Mouse (Mus musculus) left cerebral cortex, postnatal 36 days (tissue): ENCODE measurements at regions not wholly inside any gene's neighbourhood (a gene's known extent, or its start where the extent isn't known, plus 50 kb on each side); places are given as distances from the start of the nearest gene placed in this dataset.

ENCODE experiments used
- DNase-seq, 2 experiments: peaks; one replicate each; pipeline ENCODE4 v3.0.0; 2021 to 2022; ENCODE audit warnings: low spot score in 2 of 2, mixed read lengths in 1 of 2
- intact Hi-C: fragments of 180-260 bp; cut with DNase I; formaldehyde crosslinking; loops from one replicate; pipeline ENCODE4 v1.15.1; 2025

- intact Hi-C loops = no loop called here
- DNase-seq = no peak
Observed at GRCm38 (mm10) chr14:97694238-97694637, 475.3 kb downstream of the Dach1 start.

- intact Hi-C loops = no loop called here
- DNase-seq = no peak
Observed at GRCm38 (mm10) chr14:97684617-97685016, 484.9 kb downstream of the Dach1 start.

GRCm38 (mm10) chr14:97667806-97668205 is 501.8 kb downstream of the Dach1 start:
- no peak for DNase-seq
- intact Hi-C loops = no loop called here

- intact Hi-C loops = no loop called here
- no peak for DNase-seq
Observed at GRCm38 (mm10) chr14:97638187-97638792, 531.3 kb downstream of the Dach1 start.

- intact Hi-C loops = no loop called here
- no peak for DNase-seq
Observed at GRCm38 (mm10) chr14:97611438-97611837, 558.1 kb downstream of the Dach1 start.

GRCm38 (mm10) chr14:97596694-97597093 is 572.9 kb downstream of the Dach1 start:
- DNase-seq = no peak
- intact Hi-C loops = no loop called here

- intact Hi-C loops = no loop called here
- DNase-seq = no peak
Observed at GRCm38 (mm10) chr14:97588611-97589010, 581.0 kb downstream of the Dach1 start.

GRCm38 (mm10) chr14:97588182-97588581 is 581.4 kb downstream of the Dach1 start:
- intact Hi-C loops = no loop called here
- peak; percentile 10 for DNase-seq

- intact Hi-C loops = no loop called here
Observed at GRCm38 (mm10) chr14:97586962-97587361, 582.6 kb downstream of the Dach1 start.

GRCm38 (mm10) chr14:97570274-97570673 is 599.3 kb downstream of the Dach1 start:
- intact Hi-C loops = no loop called here
- DNase-seq = no peak

More at GRCm38 (mm10) chr14:97586962-97587361, 582.6 kb downstream of the Dach1 start:
- no peak for DNase-seq

- DNase-seq = no peak
- intact Hi-C loops = no loop called here
Observed at GRCm38 (mm10) chr14:97560121-97560907, 609.3 kb downstream of the Dach1 start.

GRCm38 (mm10) chr14:97559559-97559958 is 610.0 kb downstream of the Dach1 start:
- intact Hi-C loops = no loop called here
- no peak for DNase-seq

GRCm38 (mm10) chr14:97558289-97558688 is 611.3 kb downstream of the Dach1 start:
- no peak for DNase-seq
- intact Hi-C loops = no loop called here

GRCm38 (mm10) chr14:97557888-97558287 is 611.7 kb downstream of the Dach1 start:
- DNase-seq = no peak
- intact Hi-C loops = no loop called here

GRCm38 (mm10) chr14:97546276-97546675 is 623.3 kb downstream of the Dach1 start:
- intact Hi-C loops = no loop called here
- no peak for DNase-seq

GRCm38 (mm10) chr14:97544307-97544706 is 625.3 kb downstream of the Dach1 start:
- intact Hi-C loops = no loop called here
- DNase-seq = no peak

- no peak for DNase-seq
- intact Hi-C loops = no loop called here
Observed at GRCm38 (mm10) chr14:97537012-97537411, 632.6 kb downstream of the Dach1 start.

- intact Hi-C loops = no loop called here
- DNase-seq = no peak
Observed at GRCm38 (mm10) chr14:97511318-97511717, 658.2 kb downstream of the Dach1 start.

- intact Hi-C loops = no loop called here
- no peak for DNase-seq
Observed at GRCm38 (mm10) chr14:97489427-97490347, 679.9 kb downstream of the Dach1 start.

- intact Hi-C loops = no loop called here
- DNase-seq = no peak
Observed at GRCm38 (mm10) chr14:97478236-97478635, 691.3 kb downstream of the Dach1 start.
